Mouse (Mus musculus): ENCODE results near the gene Bcar3. TPM values are rescaled to one million over a fixed set of nuclear protein-coding genes. Genes with fewer than 3 reads are reported as not detected.

Bcar3 gene
- total RNA-seq, 2 experiments from 2014 or later, result 14.1 to 23.2 TPM

DNA sequence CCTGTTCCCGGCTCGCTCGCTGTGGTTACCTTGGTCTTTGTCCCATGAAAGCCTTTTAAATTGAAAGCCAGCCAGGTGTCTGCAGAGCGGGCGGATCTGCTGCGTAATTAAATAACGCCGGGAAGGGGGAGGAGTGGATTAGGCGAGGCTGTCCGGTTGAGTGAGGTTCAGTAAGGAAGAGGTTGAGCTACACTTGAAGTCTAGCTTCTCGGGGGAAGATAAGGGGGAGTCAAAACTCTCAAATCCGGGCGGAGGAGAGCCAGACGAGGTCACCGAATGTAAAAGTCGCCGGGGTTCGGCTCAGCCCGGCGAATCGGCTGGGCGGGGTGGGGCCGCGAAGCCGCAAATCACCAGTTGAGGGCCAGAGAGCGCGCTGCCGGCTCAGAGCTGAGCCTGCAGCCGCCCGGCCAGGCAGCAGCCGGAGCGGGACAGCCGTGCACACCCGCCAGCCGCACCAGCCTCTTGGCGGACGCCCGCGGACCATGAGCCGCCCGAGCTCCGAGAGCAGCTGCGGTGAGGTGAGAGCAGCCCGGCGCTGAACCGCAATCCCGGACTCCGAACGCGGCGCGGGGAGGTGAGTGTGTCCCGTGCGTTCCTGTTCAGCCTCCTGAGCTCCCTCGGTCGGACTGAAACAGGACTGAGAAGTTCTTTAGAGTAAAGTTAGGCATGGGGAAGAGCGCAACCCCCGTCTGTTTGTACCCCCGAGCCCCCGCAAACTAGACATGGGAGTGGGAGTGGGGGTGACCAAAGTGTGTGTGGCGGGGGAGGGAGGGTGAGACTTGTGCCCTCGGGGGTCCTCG lies 125.9 kb downstream of the Bcar3 start:
- DNase-seq, result peak; percentile 80

DNA sequence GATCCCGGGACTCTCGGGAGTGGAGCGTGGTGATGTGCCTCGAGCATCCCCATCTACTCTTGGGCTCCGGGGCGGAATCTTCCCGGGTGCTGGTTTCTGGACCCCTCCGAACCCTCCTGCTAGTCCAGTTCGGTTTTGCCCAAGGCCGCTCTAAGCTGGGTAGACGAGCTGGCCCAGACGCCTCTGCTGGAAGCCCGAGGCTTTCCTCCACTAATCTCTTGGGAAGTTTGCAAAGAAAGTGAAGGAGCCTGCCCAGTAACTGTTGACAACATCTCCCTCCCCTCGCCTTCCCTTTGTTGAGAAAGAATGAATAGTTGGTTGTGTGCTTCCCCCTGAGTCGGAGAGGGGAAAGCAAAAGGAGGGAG lies 126.5 kb downstream of the Bcar3 start:
- peak; percentile 43 for DNase-seq

DNA sequence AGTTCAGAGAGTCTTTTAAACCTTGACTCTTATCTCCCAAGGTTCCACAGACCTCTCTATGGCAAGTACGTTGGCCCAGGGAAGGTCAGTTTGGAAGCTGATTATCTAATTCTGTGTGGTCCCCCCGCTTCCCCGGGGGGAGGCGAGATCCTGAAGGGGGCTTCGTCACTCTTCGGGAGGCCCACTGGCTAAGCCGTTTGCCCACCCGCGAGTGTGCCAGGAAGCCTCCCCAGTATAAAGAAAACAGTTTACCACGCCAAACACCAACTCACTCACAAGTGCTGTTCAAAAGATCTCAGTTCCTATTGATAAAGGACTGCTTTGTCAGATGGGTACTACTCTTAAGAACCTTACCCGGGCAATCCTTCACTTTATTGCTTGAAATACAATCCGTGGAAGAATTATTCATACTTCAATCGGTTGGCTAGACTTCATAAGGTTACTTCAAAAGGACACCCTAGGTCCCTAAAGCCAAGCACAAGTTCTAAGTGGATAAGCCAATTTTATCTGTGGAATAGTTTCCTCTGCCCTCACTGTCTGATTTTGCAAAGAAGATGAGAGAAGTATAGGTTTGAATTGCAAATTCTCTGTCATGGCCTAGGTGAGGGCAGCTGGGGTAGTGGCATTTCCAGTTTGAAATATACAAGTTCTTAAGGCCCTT lies 127.2 kb downstream of the Bcar3 start:
- DNase-seq, result no peak

DNA sequence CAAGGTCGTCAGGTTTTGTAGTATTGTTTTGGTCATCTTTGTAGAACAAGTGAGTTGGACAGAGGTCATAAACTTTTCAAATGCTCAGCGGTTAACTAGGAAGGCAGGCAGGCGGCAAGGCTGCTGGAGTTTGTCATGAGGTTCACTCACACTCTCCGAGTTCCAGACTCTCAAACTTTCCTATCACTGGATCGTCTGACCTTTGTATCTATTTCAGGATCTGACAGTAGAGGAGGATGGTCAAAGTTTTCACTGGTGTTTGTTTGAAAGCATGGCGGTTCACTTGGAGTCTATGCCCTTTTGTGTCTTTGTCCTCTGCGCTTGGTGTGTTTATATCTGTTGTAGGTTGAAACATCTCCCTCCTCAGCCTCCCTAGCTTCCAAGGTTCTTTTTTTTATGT lies 127.9 kb downstream of the Bcar3 start:
- DNase-seq, result no peak

DNA sequence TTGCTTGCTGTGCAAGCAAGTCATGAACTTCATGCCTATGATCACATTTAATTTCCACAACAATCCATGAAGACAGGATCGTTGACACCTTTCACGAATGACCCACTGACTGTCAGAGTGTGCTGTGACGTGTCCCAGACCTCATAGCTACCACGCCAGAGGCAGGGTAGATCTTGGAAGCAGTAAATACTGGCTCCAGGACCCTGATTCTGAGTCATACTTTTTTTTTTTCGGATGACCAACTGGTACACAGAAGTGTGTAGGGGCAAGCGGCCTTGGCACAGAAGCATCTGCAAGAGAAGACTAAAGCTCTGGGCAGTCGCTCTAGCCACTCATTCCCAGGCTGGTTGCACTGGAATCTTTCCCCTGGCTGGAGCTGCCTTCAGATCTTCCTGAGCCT lies 128.3 kb downstream of the Bcar3 start:
- DNase-seq, result no peak

DNA sequence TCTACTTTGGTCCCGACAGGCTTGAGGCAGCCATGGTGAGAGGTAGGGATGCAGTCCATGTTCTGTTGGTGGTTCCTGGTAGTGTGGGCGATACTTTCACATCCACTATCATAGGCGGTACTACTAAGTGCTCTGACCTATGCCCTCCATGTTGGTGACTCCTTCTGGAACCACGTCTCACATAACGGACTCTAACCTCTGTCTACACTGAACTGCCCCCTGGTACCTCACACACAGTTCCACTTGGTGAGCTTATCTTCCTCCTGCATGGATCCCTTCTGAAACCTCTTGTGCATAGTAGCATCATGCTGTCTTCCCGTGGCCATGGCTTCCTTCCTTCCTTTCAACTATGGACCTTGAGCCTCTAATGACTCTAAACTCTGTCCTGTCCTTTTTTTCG lies 129.7 kb downstream of the Bcar3 start:
- no peak for DNase-seq

DNA sequence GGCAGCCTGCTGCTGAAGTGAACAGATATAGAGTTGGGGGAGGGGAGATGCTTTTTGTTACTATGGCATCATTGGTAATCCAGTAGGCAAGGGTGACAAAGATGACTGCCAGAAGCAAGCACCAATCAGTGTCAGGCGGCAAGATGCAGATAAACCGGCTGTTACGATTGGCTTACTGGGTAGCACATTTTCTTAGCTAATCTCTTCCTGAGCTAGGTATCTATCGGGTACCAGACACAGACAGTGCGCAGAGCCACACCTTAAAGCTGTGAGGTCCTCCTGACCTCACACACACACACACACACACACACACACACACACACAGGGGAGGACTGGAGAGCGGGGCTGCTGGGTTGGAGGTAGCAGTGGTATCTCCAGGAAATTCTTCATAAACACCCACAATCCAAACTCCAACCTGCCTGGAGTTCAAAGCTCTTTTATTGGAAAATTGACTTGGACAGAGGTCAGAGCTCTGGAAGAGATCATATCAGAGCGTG lies 134.4 kb downstream of the Bcar3 start:
- no peak for DNase-seq

DNA sequence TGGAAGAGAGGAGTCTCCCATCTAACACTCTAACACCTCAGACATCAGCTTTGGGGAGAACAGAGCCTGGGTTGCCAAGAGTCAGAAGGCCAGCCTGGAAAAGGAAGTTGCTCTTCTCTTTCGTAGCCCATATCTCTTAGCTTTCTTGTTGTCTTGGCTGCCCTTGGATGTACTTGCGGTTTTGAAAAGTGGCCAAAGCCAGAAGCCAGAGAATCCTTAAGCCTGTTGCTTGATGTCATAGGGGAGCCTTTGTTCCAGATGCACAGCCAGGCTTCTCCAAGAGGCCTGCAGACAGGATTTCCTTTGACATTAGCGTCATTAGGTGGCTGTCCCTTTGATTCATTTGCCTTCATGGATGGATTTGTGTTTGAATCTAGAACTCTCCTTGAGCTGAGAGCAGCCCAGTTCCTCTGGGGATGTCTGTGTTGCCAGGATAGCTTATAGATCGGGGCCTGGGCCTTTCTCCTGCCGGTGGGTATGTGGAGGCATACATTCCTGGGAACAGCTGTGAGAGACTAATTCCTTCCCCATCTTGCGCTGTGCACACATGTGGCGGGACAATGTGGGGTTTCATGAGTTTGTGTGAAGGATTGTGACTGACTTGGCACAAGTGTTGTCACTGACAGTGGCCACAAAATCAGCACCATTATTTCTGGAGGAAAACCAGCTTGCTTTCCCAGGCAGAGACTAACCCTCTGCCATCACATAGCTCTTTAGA lies 137.0 kb downstream of the Bcar3 start:
- no peak for DNase-seq

DNA sequence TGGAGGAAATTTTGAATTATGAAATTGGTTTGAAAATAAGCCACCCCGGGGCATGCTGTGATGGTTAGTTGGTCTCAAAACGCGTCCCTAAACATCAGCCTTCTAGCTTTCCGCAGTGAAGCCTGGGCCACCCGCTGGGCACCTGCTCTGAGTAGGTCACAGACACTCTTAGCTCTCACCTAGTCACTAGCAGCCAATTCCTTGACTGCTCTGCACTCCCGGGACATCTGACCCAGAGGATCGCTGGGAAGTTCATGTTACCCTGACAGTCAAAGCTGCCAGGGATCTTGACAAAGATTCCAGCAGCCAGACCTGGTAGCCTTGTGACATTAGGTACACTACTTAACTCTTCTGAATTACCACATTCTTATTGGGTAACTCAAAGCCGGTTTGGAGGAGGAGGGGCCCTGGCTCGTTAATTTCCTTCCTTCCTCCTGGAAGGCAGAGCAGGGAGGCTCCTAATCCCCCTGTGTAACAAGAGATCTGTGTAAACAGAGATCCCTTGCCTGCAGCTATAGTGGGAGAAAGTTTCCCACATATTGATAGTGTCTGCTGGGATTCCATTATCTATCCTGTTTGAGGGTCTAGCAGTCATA lies 139.0 kb downstream of the Bcar3 start:
- no peak for DNase-seq

DNA sequence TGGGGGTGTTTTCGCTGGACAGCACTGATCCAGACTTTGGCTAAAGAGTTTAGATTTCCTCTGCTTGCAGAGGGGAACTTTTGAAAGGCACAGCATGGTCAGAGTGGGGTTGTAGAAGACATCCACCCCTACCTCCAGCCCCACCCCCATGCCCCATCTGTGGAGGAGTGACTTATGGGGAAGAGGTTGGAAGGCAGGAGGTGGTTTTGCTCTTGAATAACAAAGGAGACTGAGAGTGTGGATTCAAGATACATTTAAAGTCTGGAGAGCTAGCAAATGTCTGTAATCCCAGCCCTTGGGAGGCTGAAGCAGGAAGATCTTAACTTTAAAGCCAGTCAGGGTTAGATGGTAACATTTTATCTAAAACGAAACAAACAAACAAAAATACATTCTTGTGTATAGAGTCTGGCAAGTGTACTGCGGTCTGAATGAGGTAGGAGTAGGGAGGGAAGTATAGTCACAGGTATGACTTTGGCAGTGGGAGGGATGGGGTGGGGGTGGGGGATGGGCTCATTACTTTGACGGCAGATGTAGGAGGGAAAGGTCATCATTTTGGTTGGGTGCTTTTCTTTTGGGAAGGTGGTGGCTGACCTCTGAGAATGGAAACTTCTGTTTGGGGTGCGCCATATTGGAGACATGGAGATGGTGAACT lies 140.2 kb downstream of the Bcar3 start:
- no peak for DNase-seq

DNA sequence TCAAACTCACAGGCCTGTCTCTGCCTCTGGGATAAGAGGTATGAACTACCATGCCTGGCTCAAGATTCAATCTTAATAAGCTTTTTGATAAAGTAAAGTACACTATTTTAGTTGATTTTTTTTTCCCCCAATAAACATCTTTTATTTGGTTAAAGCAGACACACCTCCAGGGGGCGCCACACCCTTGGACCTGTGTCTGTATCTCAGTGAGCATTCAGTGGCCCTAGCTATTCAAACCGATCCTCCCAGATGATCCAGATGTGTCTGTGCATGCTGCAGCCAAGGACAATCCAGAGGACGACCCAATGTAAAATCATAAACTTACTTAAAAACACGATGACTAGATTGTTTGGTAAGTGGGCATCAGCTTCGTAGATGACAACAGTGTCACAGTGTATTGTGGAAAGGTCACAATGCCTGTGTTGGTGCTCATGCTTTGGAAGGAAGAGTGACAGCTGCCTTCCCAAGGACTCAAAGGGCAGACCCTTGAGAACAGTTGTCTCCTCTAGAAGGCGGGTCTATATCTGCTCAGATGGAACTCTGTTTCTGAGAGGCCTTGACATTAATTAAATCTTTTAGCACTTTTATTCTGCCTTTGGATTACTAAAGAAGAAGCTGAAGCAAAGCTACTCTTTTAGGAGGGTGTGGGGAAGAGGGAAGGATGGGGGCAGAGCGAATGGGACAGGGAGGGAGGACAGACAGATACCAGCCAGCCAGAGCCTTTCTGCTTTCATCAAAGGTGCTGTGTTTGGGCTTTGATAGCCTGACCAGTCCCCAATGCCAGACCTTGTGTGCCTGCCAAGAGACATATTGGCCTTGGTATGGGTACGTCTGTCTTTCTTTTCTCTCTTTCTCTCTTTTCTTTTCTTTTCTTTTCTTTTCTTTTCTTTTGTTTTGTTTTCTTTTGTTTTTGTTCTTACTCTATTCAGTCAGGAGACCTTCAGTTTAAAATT lies 141.3 kb downstream of the Bcar3 start:
- no peak for DNase-seq

DNA sequence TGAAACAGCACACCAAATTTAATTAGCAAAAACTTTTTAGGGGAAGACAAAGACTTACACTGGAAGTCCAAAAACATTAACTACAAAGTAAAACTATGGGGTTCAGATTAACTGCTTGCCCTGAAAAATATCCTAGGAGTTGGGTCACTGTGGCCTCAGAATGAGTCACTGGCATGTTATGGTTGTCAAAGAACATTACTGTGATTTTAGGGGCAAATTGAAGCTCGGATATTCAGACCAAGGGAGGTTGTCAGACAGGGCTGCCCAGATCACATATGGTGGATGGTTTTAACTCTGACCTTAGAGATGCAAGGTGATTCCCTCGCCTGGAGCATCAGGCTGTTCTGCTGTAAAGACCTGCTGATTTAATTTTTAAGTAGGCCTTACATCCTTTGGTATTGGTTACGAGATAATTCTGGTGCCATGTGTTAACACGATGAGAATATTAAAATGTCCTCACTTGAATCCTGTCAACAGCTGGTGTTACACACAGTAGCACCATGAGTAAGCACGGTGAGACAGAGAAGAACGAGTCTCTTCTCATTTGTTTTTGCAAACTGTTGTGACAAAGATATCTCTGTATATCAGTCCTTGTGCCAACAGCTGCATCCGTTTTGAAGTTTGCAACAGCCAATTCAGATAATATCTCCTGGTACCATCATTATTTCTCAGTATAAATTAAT lies 144.3 kb downstream of the Bcar3 start:
- DNase-seq, result no peak

DNA sequence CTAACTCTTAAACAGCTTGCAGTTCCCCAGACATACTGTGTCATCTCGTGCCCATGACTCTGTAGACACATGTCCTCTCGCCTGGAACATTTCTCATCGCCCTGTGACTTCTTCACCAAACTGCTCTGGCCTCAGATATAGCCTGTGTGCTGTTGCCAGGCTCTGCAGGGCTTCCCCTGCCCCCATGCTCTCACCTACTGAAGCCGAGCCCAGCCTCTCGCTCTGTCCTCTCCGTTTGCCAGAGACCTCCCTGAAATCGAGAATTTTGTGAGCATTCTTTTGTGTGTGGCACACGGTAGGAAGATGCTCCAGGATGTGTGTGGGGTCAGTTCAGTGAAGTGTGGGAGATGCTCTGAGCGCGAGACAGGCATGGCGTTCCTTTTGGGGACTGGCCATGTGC lies 151.8 kb downstream of the Bcar3 start:
- no peak for DNase-seq

DNA sequence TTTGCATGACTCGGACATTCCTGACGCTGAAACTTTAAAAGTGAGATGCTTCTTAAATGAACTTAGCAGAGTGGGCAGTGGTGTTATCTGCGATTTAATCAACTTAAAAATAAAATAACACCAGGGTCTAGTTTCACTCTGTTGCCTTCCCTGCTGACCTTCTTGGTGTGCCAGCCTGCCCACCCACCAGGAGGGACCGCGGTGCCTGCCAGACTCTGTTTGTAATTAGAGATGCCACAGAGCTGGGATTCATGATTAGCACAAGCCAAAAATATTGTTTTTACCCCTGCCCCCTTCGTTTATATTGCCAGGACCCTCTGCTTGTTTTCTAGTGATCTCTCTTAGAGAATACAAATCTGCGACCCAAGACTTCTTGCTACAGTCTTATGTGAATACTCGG lies 152.7 kb downstream of the Bcar3 start:
- no peak for DNase-seq

DNA sequence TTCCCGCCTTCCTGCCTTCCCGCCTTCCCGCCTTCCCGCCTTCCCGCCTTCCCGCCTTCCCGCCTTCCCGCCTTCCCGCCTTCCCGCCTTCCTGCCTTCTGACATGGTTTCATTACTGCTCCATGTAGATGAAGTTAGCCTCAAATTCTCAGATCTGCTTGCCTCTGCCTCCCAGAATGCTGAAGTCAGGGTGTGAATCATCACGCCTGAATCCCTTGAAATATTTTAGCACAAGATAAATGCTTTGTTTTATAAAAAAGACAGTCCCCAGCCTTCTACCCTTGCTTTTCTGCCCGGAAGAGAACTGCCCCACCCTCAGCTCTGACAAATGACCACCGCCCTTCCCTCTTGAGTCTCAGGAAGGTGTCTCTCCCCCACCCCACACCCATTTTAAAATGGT lies 154.3 kb downstream of the Bcar3 start:
- no peak for DNase-seq

DNA sequence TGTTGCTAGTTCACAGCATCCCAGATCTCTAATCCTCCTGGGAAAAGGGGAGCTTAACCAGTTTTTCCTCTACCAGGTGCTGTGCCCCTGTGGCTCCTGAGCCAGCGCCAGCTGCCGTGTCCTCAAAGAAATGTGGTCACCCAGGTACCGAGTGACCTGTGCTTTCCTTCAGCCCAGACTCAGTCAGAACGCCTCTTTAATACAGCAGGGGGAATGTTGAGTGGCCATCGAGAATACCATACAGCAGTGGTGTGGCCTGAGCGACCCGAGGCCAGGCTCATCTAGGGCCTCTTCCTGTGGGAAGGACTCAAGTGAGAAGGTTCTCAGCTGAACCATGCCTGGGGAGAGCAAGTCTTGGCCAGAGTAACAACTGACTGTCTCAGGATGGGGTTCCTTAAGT lies 156.1 kb downstream of the Bcar3 start:
- DNase-seq, result no peak

DNA sequence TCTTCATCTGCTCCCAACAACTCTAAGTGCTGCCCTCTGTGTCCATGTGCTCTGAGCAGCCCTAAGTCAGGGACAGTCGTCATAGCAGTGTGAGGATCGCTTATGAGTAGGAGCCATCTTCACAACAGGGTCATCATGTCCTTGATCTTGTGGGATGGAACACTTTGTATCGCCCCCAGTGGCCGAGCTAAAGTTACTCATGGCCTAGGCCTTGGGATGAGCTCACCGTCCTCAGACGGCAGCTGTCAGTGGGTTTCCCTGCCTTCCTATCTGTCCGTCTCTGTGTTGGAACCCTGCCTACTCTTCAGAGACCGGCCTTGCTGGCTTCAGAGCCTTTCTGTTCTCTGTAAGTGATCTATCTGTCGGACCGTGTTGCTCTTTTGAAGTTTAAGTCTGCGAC lies 159.9 kb downstream of the Bcar3 start:
- DNase-seq, result no peak

DNA sequence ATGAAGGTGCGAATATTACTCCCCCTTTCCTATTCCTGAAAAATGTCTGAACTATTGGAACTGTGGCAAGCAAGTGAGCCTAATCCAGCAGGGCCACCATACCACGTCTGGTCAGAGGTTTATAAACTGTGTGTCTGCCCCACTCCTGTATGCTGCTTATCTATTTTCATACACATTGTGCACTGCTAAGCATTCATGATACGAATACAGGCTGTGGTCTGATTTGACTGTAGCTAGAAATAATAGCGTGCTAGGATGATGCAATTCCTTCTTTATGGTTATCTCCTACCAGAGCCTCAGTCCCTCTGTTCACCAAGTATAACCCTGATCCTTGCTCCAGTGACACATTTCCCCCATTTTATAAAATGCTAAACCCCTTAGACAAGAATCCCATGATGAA lies 162.2 kb downstream of the Bcar3 start:
- no peak for DNase-seq

DNA sequence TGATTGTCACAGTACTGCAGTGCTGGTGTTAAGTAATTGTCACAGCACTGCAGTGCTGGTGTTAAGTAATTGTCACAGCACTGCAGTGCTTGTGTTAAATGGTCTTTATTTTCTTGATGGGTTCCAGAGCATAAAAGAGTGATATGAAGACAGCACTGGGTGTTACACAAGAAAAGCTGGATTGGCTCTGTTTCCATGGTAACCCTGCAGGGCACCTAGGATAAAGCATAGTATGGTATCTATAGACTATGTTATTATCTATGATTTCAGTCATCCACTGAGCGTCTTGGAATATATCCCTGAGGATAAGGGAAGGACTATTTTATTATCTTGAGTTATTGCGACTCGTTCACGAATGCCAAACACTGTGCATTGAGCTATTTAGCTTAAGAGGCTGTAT lies 162.9 kb downstream of the Bcar3 start:
- DNase-seq, result no peak

DNA sequence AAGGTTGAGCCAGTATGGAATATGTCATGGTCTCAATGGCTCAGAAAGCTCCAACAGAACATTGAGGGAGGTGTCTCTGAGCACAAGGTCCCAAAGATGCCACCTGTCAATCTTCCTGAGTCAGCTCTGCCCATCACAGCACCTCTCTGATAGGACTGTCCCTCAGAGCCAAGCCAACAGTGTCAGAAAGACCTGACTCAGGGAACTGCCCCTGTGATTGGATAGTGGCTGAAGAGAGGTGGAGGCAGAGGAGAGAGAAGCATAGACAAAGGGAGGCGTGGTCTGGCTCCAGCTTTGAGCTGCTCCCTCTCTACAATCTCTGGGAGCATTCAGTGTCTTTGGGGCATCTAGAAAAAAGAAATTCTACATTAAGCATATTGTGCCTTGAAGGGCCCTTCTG lies 163.8 kb downstream of the Bcar3 start:
- no peak for DNase-seq

DNA sequence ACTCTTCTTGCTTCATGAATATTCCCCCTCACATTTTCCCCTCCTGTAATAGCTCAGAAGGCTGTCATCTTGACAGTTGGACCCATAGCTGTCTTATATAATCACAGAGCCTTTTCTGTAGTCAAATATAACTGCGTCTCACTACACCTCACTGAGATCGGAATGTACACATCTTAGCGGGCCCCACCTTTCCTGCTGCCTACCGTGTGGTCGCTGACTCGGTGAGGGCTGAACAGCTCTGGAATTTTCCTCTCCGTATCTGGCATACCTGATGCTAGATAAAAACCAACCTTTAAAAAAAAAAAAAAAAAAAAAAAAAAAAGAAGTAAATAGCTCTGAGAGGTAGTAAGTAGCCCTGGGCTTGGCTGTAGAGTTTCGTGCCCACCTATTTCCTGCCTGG lies 164.8 kb downstream of the Bcar3 start:
- DNase-seq, result no peak
